Comparison of ENCODE assay signal across 8 mouse cellular contexts in genomic region chr15:98662567-98663545, GRCm38 (mm10). TPM values are rescaled to one million over a fixed set of nuclear protein-coding genes. Genes with fewer than 3 reads are reported as not detected.
DNase-seq lines count a peak whose midpoint lies in the region; ATAC-seq lines count a peak whose summit lies in the region.

Gene Ddx23, minus strand, starts transcription at chr15:98662894.

- peaks cover 11% of the 10 kb centered on the region for H3K36me3 ChIP-seq in hindbrain, embryonic 14.5 days (replicated peaks; ENCODE audit: control insufficient read depth, insufficient read depth)

- H3K27ac ChIP-seq in hindbrain, embryonic 14.5 days, result peak within 1 kb of the TSS; percentile 93

- WGBS in hindbrain, embryonic 14.5 days, result 5% methylated on average over 47 of the region's 48 CpGs

- peak within 1 kb of the TSS; percentile 94 for H3K9ac ChIP-seq in hindbrain, embryonic 14.5 days

- peak; percentile 95 for ATAC-seq in hindbrain, embryonic 14.5 days (ENCODE audit: low FRiP score)

- no peaks in the 10 kb centered on the region for H3K9me3 ChIP-seq in hindbrain, embryonic 14.5 days (ENCODE audit: control insufficient read depth, low read length)

- DNase-seq in R1 (ENCODE audit: low read depth, low spot score), result peak; percentile 96
- peak; percentile 95 to 97 for DNase-seq in cerebellum, postnatal 25 days
- peak; percentile 91 for DNase-seq in frontal cortex, postnatal 25 days (ENCODE audit: low spot score in 2 of 2)
- DNase-seq in hindbrain, embryonic 14.5 days (ENCODE audit: low spot score), result peak; percentile 97
- DNase-seq in layer of hippocampus, postnatal 36 days, result peak; percentile 96 to 97
- DNase-seq in lung, postnatal 36 days, result peak; percentile 98
- peak; percentile 97 for DNase-seq in retina, postnatal 1 day
- DNase-seq in urinary bladder, adult 18-20 months (ENCODE audit: low spot score in 2 of 2), result peak; percentile 90 to 95

- H3K4me2 ChIP-seq in hindbrain, embryonic 14.5 days (replicated peaks), result peak within 1 kb of the TSS; percentile 75

- H3K27me3 ChIP-seq in hindbrain, embryonic 14.5 days (ENCODE audit: control insufficient read depth, insufficient read depth, low read length), result no peaks in the 10 kb centered on the region

- H3K4me1 ChIP-seq in hindbrain, embryonic 14.5 days (replicated peaks; ENCODE audit: control insufficient read depth, insufficient read depth, low read length), result peaks cover 8% of the 10 kb centered on the region; the same call in 1 of the 2 replicates

- H3K4me3 ChIP-seq in hindbrain, embryonic 14.5 days (replicated peaks; ENCODE audit: low read length), result peak within 1 kb of the TSS; percentile 95

RNA-seq across cellular contexts. Expression of gene Ddx23, which starts in this region (rescaled TPM):
- 22.5 and 24.2 TPM in 2 replicates for polyA plus RNA-seq in hindbrain, embryonic 14.5 days (2014; fragmentation: Nextera tagmentation; extraction: Ambion mirVana)
- total RNA-seq in layer of hippocampus, postnatal 36 days (2021), result 10 to 100 TPM; 87.5 to 92.0 TPM

Comparison
In these comparisons a context has a peak if more than half of its experiments do, and no peak if none do; other contexts are left out.
1. Peak in every context shown above with its lines: DNase-seq, ATAC-seq, H3K4me3 ChIP-seq and H3K27ac ChIP-seq.